Mouse (Mus musculus) myocyte (in vitro differentiated cells): ENCODE measurements at regions not wholly inside any gene's neighbourhood (a gene's known extent, or its start where the extent isn't known, plus 50 kb on each side); places are given as distances from the start of the nearest gene placed in this dataset.
"Not testable (repeated sequence)": the region's sequence is repeated elsewhere in the genome, so short reads cannot be mapped to it uniquely, and the experiment has no call there.

Source experiments
- POLR2A ChIP-seq: IDR thresholded peaks from one replicate; pipeline ENCODE4 v1.6.1; 2011; ENCODE audit warnings: low read depth, mild to moderate bottlenecking, control low read depth, moderate library complexity; ENCODE audit not compliant: insufficient read length
- POLR2AphosphoS2 ChIP-seq: IDR thresholded peaks from one replicate; pipeline ENCODE4 v1.6.1; 2011; ENCODE audit warnings: low read depth, control low read depth; ENCODE audit not compliant: insufficient read length
- USF1 ChIP-seq: IDR thresholded peaks from one replicate; pipeline ENCODE4 v1.6.1; 2011; ENCODE audit warnings: low read depth, mild to moderate bottlenecking, control low read depth, moderate library complexity

GRCm38 (mm10) chr2:72667396-72667795 lies 191.4 kb downstream of the Cdca7 start:
- TF ChIP-seq POLR2A, USF1, POLR2AphosphoS2: not testable (repeated sequence)
